In genomic region chr16:77535021-77535420, GRCm38 (mm10) we compare ENCODE assay signal across 8 mouse cellular contexts.
DNase-seq lines count a peak whose midpoint lies in the region; ATAC-seq lines count a peak whose summit lies in the region.
"Had no signal": no experiment of that assay in that cellular context is flagged by ENCODE, and none has a peak within 500 bp of the region (broad histone marks: within the 10 kb centered on the region; RNA-seq: fewer than 3 reads in every experiment).

No protein-coding gene starts in this region.

- ATAC-seq in kidney, embryonic 15.5 days (replicated peaks; ENCODE audit: low FRiP score) = no peak
- ATAC-seq in midbrain, embryonic 14.5 days (ENCODE audit: low FRiP score, low TSS enrichment) = no peak

- peak; percentile 24 to 37 for DNase-seq in kidney, postnatal 36 days
- DNase-seq in NIH3T3 (ENCODE audit: low read depth) = peak; percentile 46
- DNase-seq in cerebellum, postnatal 14 days = peak; percentile 47 to 55
- DNase-seq in midbrain, embryonic 14.5 days = peak; percentile 82
- DNase-seq in frontal cortex, postnatal 14 days (ENCODE audit: low spot score in 2 of 2) = no peak
- DNase-seq in gastrocnemius, postnatal 14 days = no peak

- H3K27ac ChIP-seq in kidney, embryonic 15.5 days = no peak overlapping the region
- H3K27ac ChIP-seq in midbrain, embryonic 14.5 days (replicated peaks; ENCODE audit: low read depth, low read length) = peak overlapping the region; percentile 77
- H3K27ac ChIP-seq: limb, embryonic 12.5 days had no signal

- intact Hi-C loops in gastrocnemius, postnatal 14 days (cut with DNase I; ENCODE audit: low total_unique reads) = loop anchor here (10.0 kb wide), 1 partner anchor 620 kb away; no protein-coding TSS in a partner anchor

- H3K4me2 ChIP-seq in kidney, embryonic 15.5 days = no peak overlapping the region
- H3K4me2 ChIP-seq in midbrain, embryonic 14.5 days (ENCODE audit: low read length) = no peak overlapping the region
- H3K4me2 ChIP-seq: limb, embryonic 12.5 days had no signal

- H3K27me3 ChIP-seq in kidney, embryonic 15.5 days = no peaks in the 10 kb centered on the region
- H3K27me3 ChIP-seq in midbrain, embryonic 14.5 days (ENCODE audit: control insufficient read depth, insufficient read depth, low read length) = no peaks in the 10 kb centered on the region
- H3K27me3 ChIP-seq: limb, embryonic 12.5 days had no signal

- no peak overlapping the region for H3K9ac ChIP-seq in kidney, embryonic 15.5 days
- H3K9ac ChIP-seq in midbrain, embryonic 14.5 days (replicated peaks; ENCODE audit: low read length) = no peak overlapping the region
- H3K9ac ChIP-seq: limb, embryonic 12.5 days had no signal

- no peaks in the 10 kb centered on the region for H3K4me1 ChIP-seq in kidney, embryonic 15.5 days
- peaks cover 18% of the 10 kb centered on the region for H3K4me1 ChIP-seq in midbrain, embryonic 14.5 days (ENCODE audit: control insufficient read depth, insufficient read depth, low read length)
- H3K4me1 ChIP-seq: limb, embryonic 12.5 days had no signal

- no peaks in the 10 kb centered on the region for H3K9me3 ChIP-seq in kidney, embryonic 15.5 days (replicated peaks)
- peaks cover 6% of the 10 kb centered on the region; the same call in 1 of the 2 replicates for H3K9me3 ChIP-seq in midbrain, embryonic 14.5 days (ENCODE audit: control insufficient read depth, low read length)

- H3K4me3 ChIP-seq in kidney, embryonic 15.5 days (replicated peaks) = no peak overlapping the region
- no peak overlapping the region for H3K4me3 ChIP-seq in midbrain, embryonic 14.5 days (replicated peaks; ENCODE audit: low read depth, low read length)
- H3K4me3 ChIP-seq: limb, embryonic 12.5 days had no signal

- WGBS in kidney, embryonic 15.5 days = 88% methylated on average over 3 of the region's 3 CpGs
- 89% methylated on average over 3 of the region's 3 CpGs for WGBS in midbrain, embryonic 14.5 days

- peaks cover 5% of the 10 kb centered on the region; the same call in 1 of the 2 replicates for H3K36me3 ChIP-seq in kidney, embryonic 15.5 days
- no peaks in the 10 kb centered on the region for H3K36me3 ChIP-seq in midbrain, embryonic 14.5 days (ENCODE audit: control insufficient read depth, insufficient read depth, low read length)
- H3K36me3 ChIP-seq: limb, embryonic 12.5 days had no signal

Comparison
In these comparisons a context has a peak if more than half of its experiments do, and no peak if none do; other contexts are left out.
1. DNase-seq: peak in kidney, postnatal 36 days (2 of 2), NIH3T3 (single experiment), cerebellum, postnatal 14 days (2 of 2) and midbrain, embryonic 14.5 days (single experiment); none in frontal cortex, postnatal 14 days (0 of 2) and gastrocnemius, postnatal 14 days (single experiment).